Comparison of ENCODE assay signal across 17 mouse cellular contexts in genomic region chr14:101804119-101804518, GRCm38 (mm10).
DNase-seq lines count a peak whose midpoint lies in the region; ATAC-seq lines count a peak whose summit lies in the region.
"Had no signal": no experiment of that assay in that cellular context is flagged by ENCODE, and none has a peak within 500 bp of the region (broad histone marks: within the 10 kb centered on the region; RNA-seq: fewer than 3 reads in every experiment).

No protein-coding gene starts in this region.

- H3K9me3 ChIP-seq in embryonic facial prominence, embryonic 13.5 days = no peaks in the 10 kb centered on the region
- no peaks in the 10 kb centered on the region for H3K9me3 ChIP-seq in embryonic facial prominence, embryonic 10.5 days
- H3K9me3 ChIP-seq in limb, embryonic 15.5 days = no peaks in the 10 kb centered on the region
- H3K9me3 ChIP-seq in limb, embryonic 10.5 days (replicated peaks) = no peaks in the 10 kb centered on the region
- no peaks in the 10 kb centered on the region for H3K9me3 ChIP-seq in intestine, embryonic 15.5 days
- H3K9me3 ChIP-seq in stomach, embryonic 16.5 days (replicated peaks; ENCODE audit: control insufficient read depth, low read length) = no peaks in the 10 kb centered on the region
- H3K9me3 ChIP-seq: megakaryocyte, embryonic 14.5 days had no signal

- H3K4me3 ChIP-seq in embryonic facial prominence, embryonic 13.5 days = no peak overlapping the region
- H3K4me3 ChIP-seq in embryonic facial prominence, embryonic 10.5 days = no peak overlapping the region
- H3K4me3 ChIP-seq in limb, embryonic 15.5 days = no peak overlapping the region
- no peak overlapping the region for H3K4me3 ChIP-seq in limb, embryonic 10.5 days
- no peak overlapping the region for H3K4me3 ChIP-seq in intestine, embryonic 15.5 days (replicated peaks)
- H3K4me3 ChIP-seq in stomach, embryonic 16.5 days (replicated peaks; ENCODE audit: low read length) = no peak overlapping the region
- H3K4me3 ChIP-seq: megakaryocyte, embryonic 14.5 days had no signal

- H3K4me1 ChIP-seq in embryonic facial prominence, embryonic 13.5 days = peaks cover 21% of the 10 kb centered on the region
- peaks cover 21% of the 10 kb centered on the region for H3K4me1 ChIP-seq in embryonic facial prominence, embryonic 10.5 days
- H3K4me1 ChIP-seq in limb, embryonic 15.5 days = no peaks in the 10 kb centered on the region
- H3K4me1 ChIP-seq in limb, embryonic 10.5 days = 0 out of 2 replicates have a peak, but pooled peaks cover 3% of the 10 kb centered on the region
- peaks cover 6% of the 10 kb centered on the region for H3K4me1 ChIP-seq in intestine, embryonic 15.5 days (replicated peaks)
- H3K4me1 ChIP-seq in stomach, embryonic 16.5 days (ENCODE audit: control insufficient read depth, insufficient read depth, low read length) = peaks cover 15% of the 10 kb centered on the region
- H3K4me1 ChIP-seq: megakaryocyte, embryonic 14.5 days had no signal

- DNase-seq in embryonic facial prominence, embryonic 10.5 days (ENCODE audit: low spot score) = no peak
- DNase-seq in limb, embryonic 10.5 days (ENCODE audit: low spot score) = no peak
- DNase-seq in cerebellum, postnatal 10 days = no peak
- no peak for DNase-seq in spleen, postnatal 36 days (ENCODE audit: low spot score in 2 of 2)
- DNase-seq: adrenal gland, postnatal 25 days; cerebellum, adult 9-11 months; layer of hippocampus, postnatal 36 days; thymus, adult 2 months had no signal

- H3K9ac ChIP-seq in embryonic facial prominence, embryonic 13.5 days = no peak overlapping the region
- H3K9ac ChIP-seq in limb, embryonic 15.5 days = no peak overlapping the region
- H3K9ac ChIP-seq in intestine, embryonic 15.5 days = no peak overlapping the region
- no peak overlapping the region for H3K9ac ChIP-seq in stomach, embryonic 16.5 days (ENCODE audit: low read length)
- H3K9ac ChIP-seq: liver, embryonic 14.5 days had no signal

- WGBS in embryonic facial prominence, embryonic 13.5 days = 71% methylated on average over 4 of the region's 4 CpGs
- WGBS in embryonic facial prominence, embryonic 10.5 days = 79% methylated on average over 4 of the region's 4 CpGs
- WGBS in limb, embryonic 15.5 days = 82% methylated on average over 4 of the region's 4 CpGs
- 84% methylated on average over 4 of the region's 4 CpGs for WGBS in limb, embryonic 10.5 days
- WGBS in intestine, embryonic 15.5 days = 75% methylated on average over 4 of the region's 4 CpGs
- 66% methylated on average over 4 of the region's 4 CpGs for WGBS in stomach, embryonic 16.5 days

- no peaks in the 10 kb centered on the region for H3K36me3 ChIP-seq in embryonic facial prominence, embryonic 13.5 days
- H3K36me3 ChIP-seq in embryonic facial prominence, embryonic 10.5 days (replicated peaks) = no peaks in the 10 kb centered on the region
- no peaks in the 10 kb centered on the region for H3K36me3 ChIP-seq in limb, embryonic 15.5 days
- no peaks in the 10 kb centered on the region for H3K36me3 ChIP-seq in limb, embryonic 10.5 days
- H3K36me3 ChIP-seq in intestine, embryonic 15.5 days = no peaks in the 10 kb centered on the region
- no peaks in the 10 kb centered on the region for H3K36me3 ChIP-seq in stomach, embryonic 16.5 days (ENCODE audit: control insufficient read depth, insufficient read depth, low read length)

- peak overlapping the region; percentile 78 for H3K27ac ChIP-seq in embryonic facial prominence, embryonic 13.5 days
- no peak overlapping the region; the same call in 1 of the 2 replicates for H3K27ac ChIP-seq in embryonic facial prominence, embryonic 10.5 days (replicated peaks)
- H3K27ac ChIP-seq in limb, embryonic 15.5 days = 0 out of 2 replicates have a peak overlapping the region, but pooled peaks have one; percentile 8
- no peak overlapping the region for H3K27ac ChIP-seq in limb, embryonic 10.5 days
- peak overlapping the region; percentile 48; the same call in 1 of the 2 replicates for H3K27ac ChIP-seq in intestine, embryonic 15.5 days
- H3K27ac ChIP-seq in stomach, embryonic 16.5 days (ENCODE audit: low read length) = peak overlapping the region; percentile 77
- H3K27ac ChIP-seq: hindbrain, postnatal 0 days; liver, embryonic 14.5 days had no signal

- H3K4me2 ChIP-seq in embryonic facial prominence, embryonic 13.5 days = no peak overlapping the region
- no peak overlapping the region for H3K4me2 ChIP-seq in limb, embryonic 15.5 days
- H3K4me2 ChIP-seq in intestine, embryonic 15.5 days (replicated peaks) = no peak overlapping the region
- no peak overlapping the region for H3K4me2 ChIP-seq in stomach, embryonic 16.5 days (ENCODE audit: low read depth, low read length)

- H3K27me3 ChIP-seq in embryonic facial prominence, embryonic 13.5 days = no peaks in the 10 kb centered on the region
- H3K27me3 ChIP-seq in embryonic facial prominence, embryonic 10.5 days (replicated peaks; ENCODE audit: low read depth, poor library complexity, severe bottlenecking) = no peaks in the 10 kb centered on the region
- H3K27me3 ChIP-seq in limb, embryonic 15.5 days = no peaks in the 10 kb centered on the region
- H3K27me3 ChIP-seq in limb, embryonic 10.5 days (ENCODE audit: low read depth, poor library complexity, severe bottlenecking) = no peaks in the 10 kb centered on the region
- H3K27me3 ChIP-seq in intestine, embryonic 15.5 days (replicated peaks) = no peaks in the 10 kb centered on the region
- H3K27me3 ChIP-seq in stomach, embryonic 16.5 days (ENCODE audit: control insufficient read depth, insufficient read depth, low read length) = no peaks in the 10 kb centered on the region
- H3K27me3 ChIP-seq: CH12.LX; megakaryocyte, embryonic 14.5 days had no signal

- no peak for ATAC-seq in embryonic facial prominence, embryonic 13.5 days (ENCODE audit: insufficient number of reproducible peaks, insufficient read depth, low FRiP score, low TSS enrichment, low read depth)
- no peak for ATAC-seq in limb, embryonic 15.5 days (ENCODE audit: insufficient number of reproducible peaks, low FRiP score, low TSS enrichment, low read depth)
- ATAC-seq in intestine, embryonic 15.5 days = peak; percentile 23; the same call in 1 of the 2 replicates
- ATAC-seq in stomach, embryonic 16.5 days (ENCODE audit: insufficient read depth, low FRiP score) = no peak
- ATAC-seq: hindbrain, postnatal 0 days; midbrain, embryonic 16.5 days had no signal

Comparison
In these comparisons a context has a peak if more than half of its experiments do, and no peak if none do; other contexts are left out.
1. H3K27ac ChIP-seq: peak in embryonic facial prominence, embryonic 13.5 days (single experiment), limb, embryonic 15.5 days (single experiment), intestine, embryonic 15.5 days (single experiment) and stomach, embryonic 16.5 days (single experiment); none in embryonic facial prominence, embryonic 10.5 days (single experiment) and limb, embryonic 10.5 days (single experiment).